Mouse (Mus musculus) heart, postnatal 0 days (tissue): ENCODE data around the gene Col4a3bp.

Experiments used
- CTCF ChIP-seq: IDR thresholded peaks from 2 replicates; pipeline ENCODE4 v1.5.1; 2016; ENCODE audit warnings: antibody characterized with exemption, control low read depth, low read depth
- EP300 ChIP-seq: IDR thresholded peaks from 2 replicates; pipeline ENCODE4 v1.6.1; 2016; ENCODE audit warnings: antibody characterized with exemption, low read depth

DNA sequence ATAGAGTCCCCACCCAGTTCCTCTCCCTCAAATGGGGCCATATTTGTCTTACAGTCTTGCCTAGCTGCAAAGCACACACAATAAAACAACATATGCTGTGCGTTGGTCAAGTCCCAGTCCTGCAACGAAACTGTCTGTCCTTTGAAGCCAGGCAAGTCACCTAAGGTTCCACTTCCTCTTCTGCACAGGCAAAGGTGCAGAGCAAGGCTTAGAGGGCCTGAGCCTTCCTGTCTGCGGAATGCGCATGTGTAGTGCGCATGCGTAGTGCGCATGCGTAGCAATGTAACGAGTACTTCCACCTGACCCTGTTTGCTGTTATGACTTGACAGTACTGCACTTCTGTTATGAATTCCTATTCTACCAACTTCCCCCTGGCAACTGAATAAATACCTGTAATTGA, 26.2 kb upstream of the Col4a3bp start:
- TF ChIP-seq CTCF (no peak), EP300 (no peak)
